Mouse (Mus musculus) myocyte (in vitro differentiated cells): Measurements from ENCODE around the gene Triap1.

Experiments used
- MAX ChIP-seq: IDR thresholded peaks from one replicate; pipeline ENCODE4 v1.6.1; 2011; ENCODE audit warnings: low read depth, mild to moderate bottlenecking, control low read depth
- POLR2A ChIP-seq: IDR thresholded peaks from one replicate; pipeline ENCODE4 v1.6.1; 2011; ENCODE audit warnings: low read depth, mild to moderate bottlenecking, control low read depth, moderate library complexity; ENCODE audit not compliant: insufficient read length
- POLR2AphosphoS2 ChIP-seq: IDR thresholded peaks from one replicate; pipeline ENCODE4 v1.6.1; 2011; ENCODE audit warnings: low read depth, control low read depth; ENCODE audit not compliant: insufficient read length
- REST ChIP-seq: IDR thresholded peaks from one replicate; pipeline ENCODE4 v1.6.1; 2011; ENCODE audit warnings: mild to moderate bottlenecking, control low read depth, moderate library complexity; ENCODE audit not compliant: insufficient read depth, insufficient read length
- TCF12 ChIP-seq: IDR thresholded peaks from one replicate; pipeline ENCODE4 v1.6.1; 2011; ENCODE audit warnings: mild to moderate bottlenecking, control low read depth; ENCODE audit not compliant: poor library complexity, insufficient read depth, severe bottlenecking
- TCF3 ChIP-seq: IDR thresholded peaks from one replicate; pipeline ENCODE4 v1.6.1; 2011; ENCODE audit warnings: low read depth, control low read depth; ENCODE audit not compliant: insufficient read length
- USF1 ChIP-seq: IDR thresholded peaks from one replicate; pipeline ENCODE4 v1.6.1; 2011; ENCODE audit warnings: low read depth, mild to moderate bottlenecking, control low read depth, moderate library complexity

- TF ChIP-seq POLR2A (peak; percentile 84), USF1 (no peak), TCF12 (no peak), POLR2AphosphoS2 (peak; percentile 69), TCF3 (peak; percentile 17), MAX (no peak), REST (no peak)
These were observed 14.0 kb upstream of the Triap1 start, which contains the start of gene Srsf9 for GRCm38 (mm10) chr5:115326875-115327609.
